Mouse (Mus musculus) CH12.LX (cell line): ENCODE measurements around the gene Cpne5. TPM values are rescaled to one million over a fixed set of nuclear protein-coding genes. Genes with fewer than 3 reads are reported as not detected.

ENCODE experiments used
- DNase-seq: peaks from one replicate; pipeline ENCODE4 v3.0.0-alpha.2; 2013; ENCODE audit errors: extremely low read depth
- H3K27ac ChIP-seq: 2 replicates; pipeline ENCODE4 v1.5.1; 2012; ENCODE audit warnings: low read depth, mild to moderate bottlenecking, control low read depth, moderate library complexity; ENCODE audit not compliant: insufficient read depth
- H3K27me3 ChIP-seq: replicated peaks from 2 replicates; pipeline ENCODE3; 2012; ENCODE audit warnings: inconsistent platforms
- H3K36me3 ChIP-seq, 2 experiments: replicated peaks in 1 of 2; 2 replicates each; pipeline versions ENCODE3 to v1.6.1; 2012; ENCODE audit warnings: inconsistent platforms in 1 of 2, low read length in 1 of 2, mild to moderate bottlenecking in 1 of 2, mixed read lengths in 1 of 2, moderate library complexity in 1 of 2; ENCODE audit not compliant: control insufficient read depth in 1 of 2, insufficient read depth in 1 of 2
- H3K4me1 ChIP-seq, 2 experiments: 2 replicates each; pipeline ENCODE4 v1.6.1; 2012; ENCODE audit warnings: inconsistent platforms in 1 of 2, moderate library complexity in 1 of 2; ENCODE audit not compliant: insufficient read depth in 2 of 2, control insufficient read depth in 1 of 2
- H3K4me2 ChIP-seq: 2 replicates; pipeline ENCODE4 v1.6.1; 2012; ENCODE audit warnings: low read depth, mild to moderate bottlenecking, control low read depth; ENCODE audit not compliant: poor library complexity, insufficient read depth, severe bottlenecking
- H3K4me3 ChIP-seq, 3 experiments: fragments of 150-350 bp in 1 of 3; sonication (generic) in 1 of 3; replicated peaks in 1 of 3; 2 replicates each; pipeline versions ENCODE3 to v1.5.1; 2011 to 2012; ENCODE audit warnings: low read depth in 2 of 3, low read length in 2 of 3, mild to moderate bottlenecking in 2 of 3, moderate library complexity in 2 of 3, control low read depth in 1 of 3, improper control_type of control experiment in 1 of 3, inconsistent platforms in 1 of 3, mixed read lengths in 1 of 3; ENCODE audit not compliant: poor library complexity in 1 of 3
- H3K79me2 ChIP-seq: replicated peaks from 2 replicates; pipeline ENCODE4 v1.6.1; 2012; ENCODE audit warnings: mild to moderate bottlenecking, moderate library complexity; ENCODE audit not compliant: control insufficient read depth, poor library complexity, insufficient read depth, severe bottlenecking; ENCODE audit errors: extremely low read depth
- H3K9ac ChIP-seq: 2 replicates; pipeline ENCODE4 v1.6.1; 2012; ENCODE audit warnings: low read depth, mild to moderate bottlenecking, control low read depth, moderate library complexity; ENCODE audit not compliant: insufficient read depth
- H3K9me3 ChIP-seq: replicated peaks from 2 replicates; pipeline ENCODE3; 2012; ENCODE audit warnings: low read length, inconsistent platforms, mixed read lengths
- BHLHE40 ChIP-seq: IDR thresholded peaks from 2 replicates; pipeline ENCODE4 v1.6.1; 2011; ENCODE audit warnings: mild to moderate bottlenecking, low read depth, low read length, improper control_type of control experiment
- CHD1 ChIP-seq: IDR thresholded peaks from 2 replicates; pipeline ENCODE4 v1.6.1; 2012; ENCODE audit warnings: low read depth, low read length, improper control_type of control experiment, inconsistent platforms
- CHD2 ChIP-seq: IDR thresholded peaks from 2 replicates; pipeline ENCODE4 v1.6.1; 2011; ENCODE audit warnings: low read length, improper control_type of control experiment
- CTCF ChIP-seq, 2 experiments: IDR thresholded peaks in 1 of 2; conservative IDR thresholded peaks in 1 of 2; 2 replicates each; pipeline ENCODE4 v1.5.1; 2011 to 2012; ENCODE audit warnings: low read depth in 2 of 2, low read length in 2 of 2, improper control_type of control experiment in 1 of 2, inconsistent platforms in 1 of 2, mild to moderate bottlenecking in 1 of 2, moderate library complexity in 1 of 2
- E2F4 ChIP-seq: IDR thresholded peaks from 2 replicates; pipeline ENCODE4 v1.6.1; 2011; ENCODE audit warnings: low read depth, low read length, improper control_type of control experiment; ENCODE audit not compliant: insufficient replicate concordance
- ELF1 ChIP-seq: IDR thresholded peaks from 2 replicates; pipeline ENCODE4 v1.6.1; 2014; ENCODE audit warnings: low read depth, mild to moderate bottlenecking, inconsistent platforms, low read length, improper control_type of control experiment
- EP300 ChIP-seq: IDR thresholded peaks from 2 replicates; pipeline ENCODE4 v1.6.1; 2011; ENCODE audit warnings: low read length, improper control_type of control experiment
- ETS1 ChIP-seq: conservative IDR thresholded peaks from 2 replicates; pipeline ENCODE4 v1.6.1; 2012; ENCODE audit warnings: low read depth, mild to moderate bottlenecking, inconsistent platforms, low read length, improper control_type of control experiment, moderate library complexity
- HCFC1 ChIP-seq: IDR thresholded peaks from 2 replicates; pipeline ENCODE4 v1.6.1; 2012; ENCODE audit warnings: low read depth, mild to moderate bottlenecking, inconsistent platforms, low read length, improper control_type of control experiment
- IRF4 ChIP-seq: IDR thresholded peaks from 2 replicates; pipeline ENCODE4 v1.6.1; 2014; ENCODE audit warnings: low read depth, mild to moderate bottlenecking, inconsistent platforms, low read length, improper control_type of control experiment
- JUN ChIP-seq: IDR thresholded peaks from 2 replicates; pipeline ENCODE4 v1.6.1; 2011; ENCODE audit warnings: low read depth, mild to moderate bottlenecking, low read length, improper control_type of control experiment, moderate library complexity; ENCODE audit not compliant: insufficient read depth
- JUND ChIP-seq: conservative IDR thresholded peaks from 2 replicates; pipeline ENCODE4 v1.6.1; 2011; ENCODE audit warnings: low read depth, low read length, improper control_type of control experiment
- KAT2A ChIP-seq: IDR thresholded peaks from 2 replicates; pipeline ENCODE4 v1.6.1; 2012; ENCODE audit warnings: low read length, improper control_type of control experiment, inconsistent platforms; ENCODE audit not compliant: insufficient replicate concordance
- MAFK ChIP-seq: IDR thresholded peaks from 2 replicates; pipeline ENCODE4 v1.6.1; 2011; ENCODE audit warnings: low read length, improper control_type of control experiment; ENCODE audit not compliant: insufficient replicate concordance
- MAX ChIP-seq: IDR thresholded peaks from 2 replicates; pipeline ENCODE4 v1.6.1; 2011; ENCODE audit warnings: low read length, improper control_type of control experiment
- MAZ ChIP-seq: IDR thresholded peaks from 2 replicates; pipeline ENCODE4 v1.6.1; 2012; ENCODE audit warnings: low read depth, mild to moderate bottlenecking, inconsistent platforms, low read length, improper control_type of control experiment, moderate library complexity
- MEF2A ChIP-seq: IDR thresholded peaks from 2 replicates; pipeline ENCODE4 v1.6.1; 2014; ENCODE audit warnings: low read depth, mild to moderate bottlenecking, inconsistent platforms, low read length, improper control_type of control experiment, borderline replicate concordance
- MXI1 ChIP-seq: IDR thresholded peaks from 2 replicates; pipeline ENCODE4 v1.6.1; 2011; ENCODE audit warnings: mild to moderate bottlenecking, low read depth, low read length, improper control_type of control experiment
- MYC ChIP-seq: IDR thresholded peaks from 2 replicates; pipeline ENCODE4 v1.6.1; 2011; ENCODE audit warnings: low read depth, mild to moderate bottlenecking, improper control_type of control experiment, low read length
- NELFE ChIP-seq: IDR thresholded peaks from 2 replicates; pipeline ENCODE4 v1.6.1; 2011; ENCODE audit warnings: low read depth, low read length, improper control_type of control experiment
- PAX5 ChIP-seq: IDR thresholded peaks from 2 replicates; pipeline ENCODE4 v1.6.1; 2012; ENCODE audit warnings: low read length, inconsistent platforms, mixed read lengths
- POLR2A ChIP-seq: IDR thresholded peaks from 2 replicates; pipeline ENCODE4 v1.6.1; 2011; ENCODE audit warnings: low read depth, mild to moderate bottlenecking, improper control_type of control experiment, low read length
- POLR2AphosphoS2 ChIP-seq: IDR thresholded peaks from 2 replicates; pipeline ENCODE4 v1.6.1; 2011; ENCODE audit warnings: low read depth, low read length, improper control_type of control experiment
- RAD21 ChIP-seq: IDR thresholded peaks from 2 replicates; pipeline ENCODE4 v1.6.1; 2011; ENCODE audit warnings: low read depth, mild to moderate bottlenecking, low read length, improper control_type of control experiment, moderate library complexity
- RCOR1 ChIP-seq: conservative IDR thresholded peaks from 2 replicates; pipeline ENCODE4 v1.6.1; 2012; ENCODE audit warnings: low read depth, mild to moderate bottlenecking, inconsistent platforms, low read length, improper control_type of control experiment
- SIN3A ChIP-seq: IDR thresholded peaks from 2 replicates; pipeline ENCODE4 v1.6.1; 2012; ENCODE audit warnings: low read length, improper control_type of control experiment, inconsistent platforms
- SMC3 ChIP-seq: IDR thresholded peaks from 2 replicates; pipeline ENCODE4 v1.6.1; 2011; ENCODE audit warnings: low read depth, low read length, improper control_type of control experiment
- TBP ChIP-seq: conservative IDR thresholded peaks from 2 replicates; pipeline ENCODE4 v1.6.1; 2011; ENCODE audit warnings: low read depth, low read length, improper control_type of control experiment
- TCF12 ChIP-seq: IDR thresholded peaks from 2 replicates; pipeline ENCODE4 v1.6.1; 2014; ENCODE audit warnings: low read depth, mild to moderate bottlenecking, inconsistent platforms, low read length, improper control_type of control experiment
- USF1 ChIP-seq: IDR thresholded peaks from 2 replicates; pipeline ENCODE4 v1.6.1; 2014; ENCODE audit warnings: low read depth, mild to moderate bottlenecking, inconsistent platforms, low read length, improper control_type of control experiment
- USF2 ChIP-seq: conservative IDR thresholded peaks from 2 replicates; pipeline ENCODE4 v1.6.1; 2011; ENCODE audit warnings: low read depth, low read length, improper control_type of control experiment
- ZC3H11A ChIP-seq: IDR thresholded peaks from 2 replicates; pipeline ENCODE4 v1.6.1; 2012; ENCODE audit warnings: low read depth, mild to moderate bottlenecking, inconsistent platforms, low read length, improper control_type of control experiment
- ZMIZ1 ChIP-seq: IDR thresholded peaks from 2 replicates; pipeline ENCODE4 v1.6.1; 2012; ENCODE audit warnings: low read depth, mild to moderate bottlenecking, inconsistent platforms, low read length, improper control_type of control experiment
- ZNF384 ChIP-seq: IDR thresholded peaks from 2 replicates; pipeline ENCODE4 v1.6.1; 2012; ENCODE audit warnings: low read depth, low read length, improper control_type of control experiment, inconsistent platforms
- dilution Hi-C: fragments of 300-500 bp; cut with MboI; formaldehyde crosslinking; loops from 2 replicates; pipeline ENCODE4 v1.14.3; 2020; ENCODE audit warnings: low sequenced_read_pairs; ENCODE audit not compliant: extremely low pct_unique_long_range_greater_than_20kb, extremely low pct_ligation_motif_present
- in situ Hi-C: fragments of 300-500 bp; cut with MboI; formaldehyde crosslinking; loops from 3 replicates; pipeline ENCODE4 v1.14.3; 2019; ENCODE audit warnings: low sequenced_read_pairs, low pct_ligation_motif_present, low pct_unique_long_range_greater_than_20kb, mixed read lengths
- polyA plus RNA-seq: library from polyadenylated mRNA; unstranded; fragments of >175 nt; gene quantifications from 2 replicates; pipeline ENCODE4 v1.2.1, GENCODE M21; 2012; ENCODE audit warnings: low read depth; ENCODE audit not compliant: insufficient read length
- total RNA-seq, 2 experiments: library from RNA; depleted of rRNA; stranded (reverse); fragments of 300-350 nt in 1 of 2; fragments of >200 nt in 1 of 2; gene quantifications; 2 replicates each; pipeline ENCODE4 v1.2.3; 2012 to 2014

The Cpne5 gene
- total and polyA plus RNA-seq, 3 experiments = 0.68 to 1.9 (median 1.3) TPM

- Histone ChIP-seq H3K79me2 (no peaks in the 10 kb centered on the region), H3K27ac (peak overlapping the region; percentile 96), H3K9me3 (no peaks in the 10 kb centered on the region), H3K9ac (peak overlapping the region; percentile 41), H3K27me3 (no peaks in the 10 kb centered on the region), H3K4me3 (peak overlapping the region; percentile 30 to 33 (median 30)), H3K4me1 (peaks cover 38 to 73% of the 10 kb centered on the region in 2 experiments), H3K4me2 (peak overlapping the region; percentile 53), H3K36me3 (no peaks in the 10 kb centered on the region)
- peak; percentile 91 for DNase-seq
- peak; percentile 36; the same call in 1 of the 2 replicates for TF ChIP-seq CHD2
- TF ChIP-seq JUND = no peak
- peak; percentile 97 for TF ChIP-seq CHD1
- TF ChIP-seq TBP = no peak
- peak; percentile 24; the same call in 1 of the 2 replicates for TF ChIP-seq MYC
- TF ChIP-seq CTCF (conservative IDR thresholded peaks at IDR 0.05 in 1 of 2, IDR thresholded peaks at IDR 0.05 in 1 of 2; ENCODE audit: low read depth in 2 of 2, low read length in 2 of 2) = peak; percentile 80 to 97
- peak; percentile 84; the same call in 1 of the 2 replicates for TF ChIP-seq MAZ
- no peak for TF ChIP-seq USF1
- TF ChIP-seq RCOR1 = peak; percentile 76
- peak; percentile 44; the same call in 1 of the 2 replicates for TF ChIP-seq POLR2A
- peak; percentile 67; the same call in 1 of the 2 replicates for TF ChIP-seq TCF12
- TF ChIP-seq ZC3H11A = peak; percentile 40; the same call in 1 of the 2 replicates
- TF ChIP-seq SMC3 = peak; percentile 89
- peak; percentile 65 for TF ChIP-seq ELF1
- no peak; the same call in 1 of the 2 replicates for TF ChIP-seq MAX
- TF ChIP-seq MAFK = no peak
- TF ChIP-seq HCFC1 = peak; percentile 14; the same call in 1 of the 2 replicates
- TF ChIP-seq RAD21 = peak; percentile 94
- peak; percentile 81 for TF ChIP-seq BHLHE40
- TF ChIP-seq ETS1 = peak; percentile 74
- 0 out of 2 replicates have a peak, but pooled peaks have one; percentile 37 for TF ChIP-seq E2F4
- 0 out of 2 replicates have a peak, but pooled peaks have one; percentile 49 for TF ChIP-seq ZMIZ1
- TF ChIP-seq MXI1 = peak; percentile 81
- peak; percentile 90 for TF ChIP-seq IRF4
- TF ChIP-seq PAX5 = no peak
- 0 out of 2 replicates have a peak, but pooled peaks have one; percentile 63 for TF ChIP-seq KAT2A
- TF ChIP-seq JUN = no peak
- TF ChIP-seq EP300 = peak; percentile 69
- TF ChIP-seq POLR2AphosphoS2 = no peak; the same call in 1 of the 2 replicates
- TF ChIP-seq NELFE = 0 out of 2 replicates have a peak, but pooled peaks have one; percentile 43
- peak; percentile 53 for TF ChIP-seq SIN3A
- peak; percentile 88 for TF ChIP-seq ZNF384
- TF ChIP-seq MEF2A = peak; percentile 52; the same call in 1 of the 2 replicates
- no peak for TF ChIP-seq USF2
- dilution Hi-C loops = no loop called here
- in situ Hi-C loops = no loop called here
Observed at GRCm38 (mm10) chr17:29171001-29171772, 66.8 kb downstream of the Cpne5 start.
